Mouse (Mus musculus) embryo, embryonic 11.5 days (tissue): ENCODE results near the gene Akna.
A peak's percentile ranks its signal among the peaks of the same experiment; 100 is the strongest.

ENCODE experiments used
- DNase-seq: peaks from one replicate; pipeline ENCODE4 v3.0.0-alpha.2; 2012; ENCODE audit warnings: low read depth, low spot score

The Akna gene

DNA sequence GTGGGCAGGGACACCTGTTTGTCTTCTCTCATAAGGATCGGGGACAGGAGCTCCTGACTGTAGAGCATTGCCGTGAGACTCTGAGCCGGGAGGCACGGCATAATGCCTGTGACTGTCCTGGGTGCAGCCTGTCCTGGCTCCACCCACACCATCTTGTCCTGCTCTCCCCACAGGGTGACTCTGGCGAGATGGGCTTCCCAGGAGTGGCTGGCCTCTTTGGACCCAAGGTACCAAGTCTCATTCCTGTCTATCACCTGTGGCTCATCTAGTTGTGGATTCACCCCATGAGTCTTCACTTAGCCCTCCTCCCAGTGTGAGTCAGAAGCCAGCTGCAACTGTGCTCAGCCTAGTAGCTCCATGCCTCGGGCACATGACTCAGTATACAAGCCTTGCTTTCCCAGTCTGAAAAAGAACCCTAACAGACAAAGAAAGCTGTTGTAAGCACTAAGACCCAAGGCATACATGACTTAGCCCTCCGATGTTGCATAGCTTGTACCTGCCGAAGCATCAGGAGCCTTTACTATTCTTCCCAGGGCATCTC, 79.8 kb downstream of the Akna start:
- DNase-seq = no peak

DNA sequence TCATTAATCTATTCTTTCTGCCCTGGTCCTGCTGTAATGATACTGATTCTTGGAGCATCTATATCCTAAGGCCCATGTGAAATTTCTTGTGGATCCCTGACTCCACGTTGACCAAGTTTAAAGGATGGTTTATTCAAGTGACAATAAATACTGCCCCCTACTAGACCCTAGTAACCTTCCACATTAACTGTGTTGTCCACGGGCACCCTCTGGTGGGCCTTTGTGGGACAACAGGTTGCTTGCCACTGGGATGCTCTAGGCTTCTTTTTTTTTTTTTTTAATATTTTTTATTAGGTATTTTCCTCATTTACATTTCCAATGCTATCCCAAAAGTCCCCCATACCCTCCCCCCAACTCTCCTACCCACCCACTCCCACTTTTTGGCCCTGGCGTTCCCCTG, 83.6 kb downstream of the Akna start:
- peak; percentile 36 for DNase-seq
